Mouse (Mus musculus) embryonic fibroblast, embryonic 13.5 days (primary cell): ENCODE results near the gene Cldn19.

Experiments
- CTCF ChIP-seq: IDR thresholded peaks from 2 replicates; pipeline ENCODE4 v1.5.1; 2011; ENCODE audit warnings: mild to moderate bottlenecking, control low read depth, low read length, moderate library complexity, borderline replicate concordance; ENCODE audit not compliant: insufficient read depth
- POLR2A ChIP-seq: IDR thresholded peaks from 2 replicates; pipeline ENCODE4 v1.6.1; 2011; ENCODE audit warnings: low read depth, mild to moderate bottlenecking, control low read depth, low read length, moderate library complexity

DNA sequence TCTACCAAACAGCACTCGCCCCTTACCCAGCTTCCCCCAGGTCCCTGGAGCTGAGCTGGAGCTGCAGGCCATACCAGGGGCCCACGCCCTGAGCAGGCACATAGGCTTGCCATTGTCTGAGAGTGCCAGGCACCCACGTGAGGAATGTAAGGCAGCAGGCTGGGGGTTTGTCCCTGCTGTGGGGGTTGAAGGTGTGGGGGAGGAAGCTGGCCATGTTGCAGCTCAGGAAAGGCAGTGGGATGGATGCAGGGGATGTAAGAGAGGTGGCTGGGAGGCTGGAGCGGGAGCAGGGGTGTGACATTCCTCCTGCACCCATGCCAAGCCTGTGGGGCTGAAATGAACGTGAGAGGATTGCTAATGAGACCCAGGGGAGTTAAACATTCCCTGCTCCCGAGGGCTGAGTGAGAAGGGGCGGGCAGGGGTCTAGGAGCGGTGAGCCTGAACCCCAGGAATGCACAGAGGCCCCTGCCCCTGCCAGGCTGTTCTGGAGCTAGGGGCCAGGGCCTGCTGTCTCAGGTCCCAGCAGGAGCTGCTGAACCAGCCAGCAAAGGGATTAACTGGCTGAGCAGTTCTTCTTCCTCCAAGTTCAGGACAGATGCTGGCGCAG is 1.1 kb upstream of the Cldn19 start:
- no peak for TF ChIP-seq POLR2A
- TF ChIP-seq CTCF, result no peak
